In genomic region chr3:146047704-146048207, GRCm38 (mm10) we compare ENCODE assay signal across 8 mouse cellular contexts.
DNase-seq lines count a peak whose midpoint lies in the region; ATAC-seq and TF ChIP-seq lines count a peak whose summit lies in the region.

No protein-coding gene starts in this region.

- no peak for TF ChIP-seq CTCF in intestine, postnatal 0 days (IDR thresholded peaks at IDR 0.05; ENCODE audit: low read depth)

- H3K4me1 ChIP-seq in intestine, postnatal 0 days (replicated peaks; ENCODE audit: control insufficient read depth, insufficient read depth, low read length) = no peaks in the 10 kb centered on the region
- no peaks in the 10 kb centered on the region; the same call in 1 of the 2 replicates for H3K4me1 ChIP-seq in liver, embryonic 16.5 days (ENCODE audit: control insufficient read depth, low read depth, low read length)

- H3K9me3 ChIP-seq in intestine, postnatal 0 days (ENCODE audit: control insufficient read depth) = no peaks in the 10 kb centered on the region
- no peaks in the 10 kb centered on the region for H3K9me3 ChIP-seq in liver, embryonic 16.5 days (replicated peaks; ENCODE audit: control insufficient read depth, low read length)

- no peaks in the 10 kb centered on the region for H3K27me3 ChIP-seq in intestine, postnatal 0 days (replicated peaks; ENCODE audit: control insufficient read depth, insufficient read depth, low read length)
- H3K27me3 ChIP-seq in liver, embryonic 16.5 days (ENCODE audit: control insufficient read depth, insufficient read depth, low read depth, low read length) = no peaks in the 10 kb centered on the region

- H3K36me3 ChIP-seq in intestine, postnatal 0 days (ENCODE audit: control insufficient read depth, insufficient read depth) = no peaks in the 10 kb centered on the region
- no peaks in the 10 kb centered on the region for H3K36me3 ChIP-seq in liver, embryonic 16.5 days (ENCODE audit: control insufficient read depth, insufficient read depth)

- peak overlapping the region; percentile 56 for H3K4me2 ChIP-seq in intestine, postnatal 0 days (replicated peaks; ENCODE audit: low read depth)
- peak overlapping the region; percentile 49 for H3K4me2 ChIP-seq in liver, embryonic 16.5 days (ENCODE audit: low read depth, low read length)

- no peak overlapping the region for H3K9ac ChIP-seq in intestine, postnatal 0 days (ENCODE audit: low read depth, low read length)
- H3K9ac ChIP-seq in liver, embryonic 16.5 days (ENCODE audit: low read depth, low read length) = no peak overlapping the region

- 0 out of 2 replicates have a peak overlapping the region, but pooled peaks have one; percentile 54 for H3K27ac ChIP-seq in intestine, postnatal 0 days (ENCODE audit: low read depth, low read length)
- no peak overlapping the region for H3K27ac ChIP-seq in liver, embryonic 16.5 days (ENCODE audit: low read length)

- DNase-seq in cerebellum, postnatal 14 days = peak; percentile 7 to 17
- no peak for DNase-seq in cerebellum, adult 18-20 months
- DNase-seq in ES-CJ7 (ENCODE audit: low read depth, low spot score) = peak; percentile 86
- peak; percentile 49 for DNase-seq in forelimb bud, embryonic 11.5 days (ENCODE audit: low read depth, low spot score)
- DNase-seq in retina, postnatal 1 day = peak; percentile 49
- no peak for DNase-seq in right cerebral cortex, postnatal 14 days

- WGBS in intestine, postnatal 0 days = 22% methylated on average over 15 of the region's 15 CpGs
- 16% methylated on average over 15 of the region's 15 CpGs for WGBS in liver, embryonic 16.5 days (ENCODE audit: insufficient replicate concordance)

- peak overlapping the region; percentile 21 for H3K4me3 ChIP-seq in intestine, postnatal 0 days (ENCODE audit: low read depth, low read length)
- peak overlapping the region; percentile 14 for H3K4me3 ChIP-seq in liver, embryonic 16.5 days (ENCODE audit: low read depth, low read length)

- peak; percentile 70 for ATAC-seq in intestine, postnatal 0 days
- peak; percentile 39 for ATAC-seq in liver, embryonic 16.5 days (ENCODE audit: low read depth)

Comparison
In these comparisons a context has a peak if more than half of its experiments do, and no peak if none do; other contexts are left out.
1. DNase-seq: peak in cerebellum, postnatal 14 days (2 of 2), ES-CJ7 (single experiment), forelimb bud, embryonic 11.5 days (single experiment) and retina, postnatal 1 day (single experiment); none in cerebellum, adult 18-20 months (0 of 2) and right cerebral cortex, postnatal 14 days (single experiment).